Mouse (Mus musculus) adrenal gland (tissue): ENCODE data around the gene Tmem186.

Source experiments
- intact Hi-C: fragments of 180-260 bp; cut with DNase I; formaldehyde crosslinking; loops from one replicate; pipeline ENCODE4 v1.15.1; 2025
- long read RNA-seq, 2 experiments: library from polyadenylated mRNA; unstranded; transcript quantifications; one replicate each; pipeline ENCODE4 v2.0.0; 2020; ENCODE audit warnings: borderline replicate concordance in 1 of 2; ENCODE audit not compliant: insufficient replicate concordance in 1 of 2

Gene Tmem186
- long read RNA-seq, experiment 1, partial matches to known transcripts = 0 of 8 reads
- long read RNA-seq, experiment 1, other reads (novel, unspliced or antisense) = 4 of 8 reads
- long read RNA-seq, experiment 2, transcript Tmem186-201 (2 exons, 3,391 nt) = major isoform, 6 of 8 reads
- long read RNA-seq, experiment 2, partial matches to known transcripts = 0 of 8 reads
- long read RNA-seq, experiment 2, other reads (novel, unspliced or antisense) = 2 of 8 reads

DNA sequence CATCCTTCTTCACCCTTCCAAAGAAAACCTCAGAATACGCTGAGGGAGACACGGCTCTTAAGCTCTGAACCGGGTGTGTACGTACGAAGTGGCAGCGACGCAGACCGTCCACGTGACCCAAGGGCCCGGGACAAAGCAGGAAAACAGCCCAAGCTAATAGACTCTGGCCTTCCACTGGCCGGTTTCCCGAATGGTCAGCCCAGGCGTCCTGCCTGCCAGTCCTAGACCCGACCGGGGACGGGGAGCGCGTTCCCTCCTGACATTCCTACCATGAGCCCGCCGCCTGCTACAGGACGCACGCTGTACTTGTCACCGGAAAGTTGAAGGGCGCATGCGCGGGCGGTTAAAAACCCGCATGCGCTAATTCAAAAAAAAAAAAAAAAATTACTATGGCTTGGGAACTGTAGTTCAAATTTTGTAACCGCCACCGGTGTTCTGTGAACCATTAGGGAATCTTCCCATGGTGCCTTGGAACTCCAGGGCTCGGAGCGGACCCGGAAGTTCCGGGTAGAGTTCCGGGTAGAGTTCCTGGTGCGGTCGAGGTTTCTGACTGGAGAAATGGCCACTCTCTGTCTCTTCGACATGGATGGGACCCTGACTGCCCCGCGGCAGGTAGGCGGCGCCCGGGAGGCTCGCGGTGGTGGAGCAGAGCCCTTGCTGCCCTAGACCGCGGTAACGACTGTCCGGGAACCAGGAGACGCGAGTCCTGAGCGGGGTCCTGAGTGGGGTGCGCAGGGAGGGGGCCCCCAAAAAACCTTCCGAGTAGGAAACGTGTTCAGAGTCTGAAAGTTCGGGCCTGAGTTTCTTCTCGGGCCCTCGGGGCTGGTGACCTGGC is at the start of gene Tmem186, which contains the start of gene Pmm2:
Tmem186 (minus strand) TSS at position 496 of the 835 bp plus-strand sequence.
Pmm2 (plus strand) TSS at position 458 of the 835 bp plus-strand sequence.
- intact Hi-C loops = loop anchor here (5.0 kb wide), 1 partner anchor 35 kb away; the partner anchor contains the start of gene Carhsp1

- intact Hi-C loops = loop anchor here (2.0 to 5.0 kb wide), 2 partner anchors 82 to 180 kb away; no protein-coding TSS in a partner anchor
Measured at GRCm38 (mm10) chr16:8686871-8687535, 49.5 kb upstream of the Tmem186 start.

DNA sequence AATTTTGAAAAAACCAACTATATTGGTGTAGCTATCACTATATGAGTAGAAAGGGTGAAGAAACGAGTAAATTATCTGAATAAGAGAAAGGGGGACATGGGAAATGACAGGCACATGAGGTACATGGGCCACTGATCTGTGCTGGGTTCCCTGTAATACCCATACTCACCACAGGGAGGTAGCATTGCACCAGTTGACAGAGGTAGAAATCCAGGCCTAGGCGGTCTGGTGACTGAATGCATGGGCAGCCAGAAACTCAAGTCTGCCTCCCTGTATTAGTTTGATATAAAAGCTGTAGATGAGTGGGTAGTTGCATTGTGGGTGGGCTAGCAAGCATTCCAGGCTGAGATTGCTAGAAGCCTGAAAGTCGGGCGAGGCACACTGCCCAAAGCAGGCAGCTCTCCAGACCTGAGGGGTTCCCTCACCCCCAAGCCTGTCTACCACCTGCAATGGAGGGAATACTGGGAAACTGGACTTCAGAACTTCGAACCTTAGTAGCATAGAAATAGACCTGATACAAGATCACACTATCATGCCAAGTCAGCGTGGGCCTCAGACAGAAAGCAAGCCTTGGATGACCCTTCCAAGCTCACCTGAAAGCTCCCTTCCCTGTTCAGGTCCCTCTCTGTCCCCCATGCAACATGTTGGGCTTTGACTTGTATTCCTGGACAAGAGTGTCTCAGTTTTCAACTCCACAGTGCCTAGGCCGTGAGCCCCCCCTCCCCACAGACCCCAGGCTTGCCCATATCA is 48.8 kb upstream of the Tmem186 start:
- intact Hi-C loops = loop anchor here (2.0 to 5.0 kb wide), 2 partner anchors 83 to 181 kb away; no protein-coding TSS in a partner anchor

DNA sequence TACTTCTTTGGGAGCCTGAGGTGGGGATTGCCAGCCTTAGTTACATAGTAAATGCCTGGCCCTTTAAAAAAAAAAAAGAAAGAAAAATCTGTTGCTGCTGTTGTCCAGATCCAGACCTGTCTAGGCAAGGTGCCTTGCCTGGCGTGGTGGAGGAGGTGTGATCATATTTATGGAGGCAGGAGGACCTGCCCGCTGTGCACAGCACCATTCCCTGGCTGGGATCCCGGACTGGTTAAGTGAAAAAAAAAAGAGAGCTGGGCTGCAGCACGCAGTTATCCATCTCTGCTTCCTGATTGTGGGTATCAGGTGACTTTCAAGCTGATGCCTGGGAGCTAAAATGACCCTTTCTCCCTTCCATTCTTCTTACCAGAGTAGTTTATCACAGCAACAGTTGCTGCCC is 47.6 kb upstream of the Tmem186 start:
- intact Hi-C loops = loop anchor here (5.0 kb wide), 1 partner anchor 182 kb away; no protein-coding TSS in a partner anchor

GRCm38 (mm10) chr16:8680470-8680869 is 43.0 kb upstream of the Tmem186 start, which contains the start of gene Gm5767:
Gm5767 (plus strand) TSS chr16:8680770.
- intact Hi-C loops = no loop called here

GRCm38 (mm10) chr16:8679780-8680179 is 42.3 kb upstream of the Tmem186 start:
- intact Hi-C loops = no loop called here

- intact Hi-C loops = no loop called here
Measured at GRCm38 (mm10) chr16:8678676-8679075, 41.2 kb upstream of the Tmem186 start.

GRCm38 (mm10) chr16:8678035-8678434 is 40.5 kb upstream of the Tmem186 start:
- intact Hi-C loops = no loop called here

DNA sequence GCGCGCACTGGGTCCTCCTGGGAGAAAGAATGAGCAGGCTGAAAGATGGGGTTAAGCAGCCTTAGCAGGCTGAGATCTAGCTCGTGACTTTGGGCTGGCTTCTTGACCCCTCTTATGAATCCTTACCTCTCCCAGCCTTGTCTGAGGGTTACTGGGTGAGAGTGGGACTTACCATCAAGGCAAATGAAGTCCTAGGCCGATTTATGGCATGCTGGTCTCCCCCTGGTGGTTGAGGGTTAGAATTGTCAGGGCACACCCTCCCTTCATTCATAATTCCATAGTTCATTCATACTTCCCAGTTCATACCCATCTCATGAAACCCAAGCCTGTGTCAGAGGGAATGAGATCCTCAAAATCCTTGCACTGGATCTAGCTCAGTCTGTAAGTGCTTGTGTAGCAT is 39.3 kb upstream of the Tmem186 start:
- intact Hi-C loops = loop anchor here (2.0 kb wide), 2 partner anchors 32 to 264 kb away; no protein-coding TSS in a partner anchor

DNA sequence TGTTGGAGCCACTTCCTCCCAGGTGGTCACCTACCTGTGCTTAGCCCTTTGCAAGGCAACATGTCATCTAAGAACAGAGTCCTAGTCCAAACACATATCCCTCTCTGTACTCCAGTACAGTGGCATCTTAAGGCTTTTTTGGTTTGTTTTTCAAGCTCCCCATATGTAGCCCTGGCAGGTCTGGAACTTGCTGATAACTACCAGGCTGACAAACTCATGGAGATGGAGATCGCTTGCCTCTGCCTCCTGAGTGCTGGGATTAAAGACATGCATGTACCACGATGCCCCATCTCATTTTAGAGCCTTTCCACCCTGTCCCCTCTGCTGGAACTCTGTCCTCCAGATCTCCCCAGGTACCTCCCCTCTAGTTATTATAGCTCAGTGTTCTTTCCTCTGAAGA is 38.7 kb upstream of the Tmem186 start:
- intact Hi-C loops = loop anchor here (2.0 kb wide), 2 partner anchors 31 to 263 kb away; no protein-coding TSS in a partner anchor

GRCm38 (mm10) chr16:8675559-8675958 is 38.0 kb upstream of the Tmem186 start:
- intact Hi-C loops = no loop called here

DNA sequence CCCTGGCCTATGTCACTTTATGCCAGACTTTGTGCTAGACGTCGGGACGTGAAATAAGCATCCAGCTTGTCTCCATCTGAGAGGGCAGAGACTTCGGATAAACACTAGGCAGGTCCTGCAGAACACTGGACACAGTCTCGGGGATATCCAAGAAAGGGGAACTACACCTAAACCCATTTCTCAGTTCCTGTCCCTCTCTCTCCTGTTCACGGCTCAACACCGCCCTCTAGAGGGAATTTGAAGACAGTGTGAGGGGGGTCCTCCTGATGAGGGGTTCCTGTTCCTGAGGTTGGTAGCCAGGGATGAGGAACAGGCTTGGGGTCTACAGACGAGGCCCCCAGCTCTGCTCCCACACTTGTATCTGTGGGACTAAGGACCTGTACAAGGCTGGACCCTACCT is 36.7 kb upstream of the Tmem186 start:
- intact Hi-C loops = loop anchor here (5.0 kb wide), 1 partner anchor 37 kb away; the partner anchor contains the start of genes Pmm2 and Tmem186

GRCm38 (mm10) chr16:8673343-8673742 is 35.8 kb upstream of the Tmem186 start:
- intact Hi-C loops = loop anchor here (1.0 to 5.0 kb wide), 2 partner anchors 36 to 179 kb away; partner anchors contain the start of genes Pmm2 and Tmem186

- intact Hi-C loops = loop anchor here (1.0 to 5.0 kb wide), 2 partner anchors 36 to 179 kb away; partner anchors contain the start of genes Pmm2 and Tmem186
Measured at GRCm38 (mm10) chr16:8672811-8673210, 35.3 kb upstream of the Tmem186 start.

DNA sequence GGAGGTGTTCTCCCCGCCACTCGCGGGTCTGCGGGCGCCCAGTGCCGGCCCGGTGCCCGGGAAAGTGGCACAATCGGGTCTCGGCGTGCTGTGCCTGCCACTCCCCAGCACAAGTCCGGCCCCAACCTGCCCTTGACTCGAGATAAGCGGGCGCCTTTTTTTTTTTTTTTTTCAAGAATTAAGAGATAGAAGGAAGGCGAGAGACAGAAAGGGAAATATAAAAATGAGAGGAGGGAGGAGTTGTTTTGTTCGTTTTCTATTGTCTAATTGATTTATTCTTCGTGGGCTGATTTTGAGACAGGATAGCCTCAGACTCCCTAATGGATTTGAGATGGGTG is 34.8 kb upstream of the Tmem186 start:
- intact Hi-C loops = loop anchor here (5.0 kb wide), 1 partner anchor 35 kb away; the partner anchor contains the start of genes Pmm2 and Tmem186

- intact Hi-C loops = loop anchor here (5.0 kb wide), 1 partner anchor 34 kb away; the partner anchor contains the start of genes Pmm2 and Tmem186
Measured at GRCm38 (mm10) chr16:8671551-8672349, 34.2 kb upstream of the Tmem186 start, which contains the start of gene Carhsp1. Carhsp1 (minus strand) TSS chr16:8672155.

GRCm38 (mm10) chr16:8670041-8671035 is 32.8 kb upstream of the Tmem186 start:
- intact Hi-C loops = loop anchor here (5.0 kb wide), 1 partner anchor 33 kb away; the partner anchor contains the start of genes Pmm2 and Tmem186

DNA sequence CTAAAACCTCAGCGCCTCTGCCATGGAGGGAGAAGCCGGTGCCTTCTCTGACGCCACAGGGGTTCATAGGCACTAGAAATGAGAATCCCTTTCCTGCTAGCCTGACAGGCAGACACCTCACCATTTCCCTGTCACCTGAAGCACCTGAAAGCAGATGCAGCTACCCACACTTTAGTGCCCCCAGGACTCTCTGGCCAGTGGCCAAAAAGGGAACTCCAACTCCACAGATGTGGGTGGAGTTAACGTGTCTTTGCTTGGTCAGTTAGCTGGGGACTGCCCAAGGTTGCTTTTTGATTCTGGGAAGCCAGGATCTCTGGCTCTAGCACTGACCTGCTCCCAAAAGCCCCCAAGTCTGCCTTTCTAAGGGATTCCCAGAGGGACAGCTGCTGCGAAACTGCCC is 31.9 kb upstream of the Tmem186 start:
- intact Hi-C loops = no loop called here
